Mouse (Mus musculus): ENCODE data around the gene B4galnt2.

DNA sequence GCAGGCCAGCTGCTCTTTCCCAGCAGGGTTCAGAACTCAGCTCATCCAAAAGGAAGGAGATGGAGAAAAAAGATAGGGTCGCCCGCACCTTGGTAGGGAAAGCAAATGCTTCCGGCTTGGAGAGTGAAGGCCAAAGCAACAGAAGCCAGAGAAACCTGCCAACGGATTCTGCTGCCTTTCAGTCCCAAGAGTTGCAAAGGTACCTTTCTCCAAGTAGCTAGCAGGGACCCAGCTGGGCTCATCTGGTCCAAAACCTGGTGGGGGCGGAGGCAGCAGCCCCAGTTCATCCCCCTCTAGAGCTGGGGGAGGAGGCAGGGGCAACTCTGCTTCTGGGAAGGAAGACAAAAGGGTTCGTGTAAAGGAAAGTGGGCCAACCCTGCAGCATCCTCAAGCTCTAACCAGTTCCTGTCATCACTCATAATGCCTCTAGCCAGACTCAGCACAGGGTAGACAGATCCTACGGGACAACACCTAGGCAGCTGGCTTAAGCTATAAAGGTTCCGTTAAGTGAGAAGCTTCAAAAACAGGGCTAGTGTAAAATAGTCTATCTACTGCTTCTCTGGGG is 81.6 kb downstream of the B4galnt2 start:
- TF ChIP-seq POLR2A (IDR thresholded peaks at IDR 0.05; ENCODE audit: extremely low read depth, insufficient read depth, low read length) (no peak), CTCF (IDR thresholded peaks at IDR 0.05; ENCODE audit: extremely low read depth, insufficient read depth, low read length) (no peak)

Data from cortical plate, adult 2 months (tissue).